Mouse (Mus musculus): Measurements from ENCODE around the gene Nckap5l.

The Nckap5l gene

GRCm38 (mm10) chr15:99457606-99458401 is at the start of gene Nckap5l:
Gene Nckap5l (minus strand): TSS chr15:99457748.
- peak; percentile 92 for DNase-seq (ENCODE audit: low read depth, low spot score)

GRCm38 (mm10) chr15:99505324-99506095 is 48.0 kb upstream of the Nckap5l start:
- DNase-seq (ENCODE audit: low read depth, low spot score) = no peak

GRCm38 (mm10) chr15:99503256-99503655 is 45.7 kb upstream of the Nckap5l start:
- no peak for DNase-seq (ENCODE audit: low read depth, low spot score)

- no peak for DNase-seq (ENCODE audit: low read depth, low spot score)
These were observed 44.8 kb upstream of the Nckap5l start for GRCm38 (mm10) chr15:99502311-99502831.

GRCm38 (mm10) chr15:99501292-99502260 is 44.0 kb upstream of the Nckap5l start:
- no peak for DNase-seq (ENCODE audit: low read depth, low spot score)

- DNase-seq (ENCODE audit: low read depth, low spot score) = no peak
These were observed 42.8 kb upstream of the Nckap5l start for GRCm38 (mm10) chr15:99500320-99500719.

GRCm38 (mm10) chr15:99499726-99500125 is 42.2 kb upstream of the Nckap5l start:
- DNase-seq (ENCODE audit: low read depth, low spot score) = no peak

- no peak for DNase-seq (ENCODE audit: low read depth, low spot score)
These were observed 41.2 kb upstream of the Nckap5l start for GRCm38 (mm10) chr15:99498781-99499180.

GRCm38 (mm10) chr15:99498356-99498755 is 40.8 kb upstream of the Nckap5l start:
- no peak for DNase-seq (ENCODE audit: low read depth, low spot score)

- DNase-seq (ENCODE audit: low read depth, low spot score) = no peak
These were observed 40.1 kb upstream of the Nckap5l start for GRCm38 (mm10) chr15:99497527-99498242.

- DNase-seq (ENCODE audit: low read depth, low spot score) = peak; percentile 73
These were observed 39.5 kb upstream of the Nckap5l start for GRCm38 (mm10) chr15:99497061-99497460.

- no peak for DNase-seq (ENCODE audit: low read depth, low spot score)
These were observed 27.2 kb upstream of the Nckap5l start for GRCm38 (mm10) chr15:99484745-99485144.

GRCm38 (mm10) chr15:99475814-99476213 is 18.3 kb upstream of the Nckap5l start:
- DNase-seq (ENCODE audit: low read depth, low spot score) = no peak

- peak; percentile 82 for DNase-seq (ENCODE audit: low read depth, low spot score)
These were observed 17.0 kb upstream of the Nckap5l start, which contains the start of gene Bcdin3d for GRCm38 (mm10) chr15:99474576-99474926. Gene Bcdin3d (minus strand): TSS chr15:99474730.

GRCm38 (mm10) chr15:99473801-99474575 is 16.4 kb upstream of the Nckap5l start:
- DNase-seq (ENCODE audit: low read depth, low spot score) = peak; percentile 51

- no peak for DNase-seq (ENCODE audit: low read depth, low spot score)
These were observed 15.4 kb upstream of the Nckap5l start for GRCm38 (mm10) chr15:99472972-99473371.

GRCm38 (mm10) chr15:99471677-99472063 is 14.1 kb upstream of the Nckap5l start:
- no peak for DNase-seq (ENCODE audit: low read depth, low spot score)

- DNase-seq (ENCODE audit: low read depth, low spot score) = no peak
These were observed 13.6 kb upstream of the Nckap5l start for GRCm38 (mm10) chr15:99470971-99471676.

- DNase-seq (ENCODE audit: low read depth, low spot score) = no peak
These were observed 12.7 kb upstream of the Nckap5l start for GRCm38 (mm10) chr15:99470224-99470761.

Data from embryo, embryonic 11.5 days (tissue).